Mouse (Mus musculus) brain, embryonic 14.5 days (tissue): ENCODE data around the gene Fras1.

Source experiments
- CTCF ChIP-seq: fragments of 200-500 bp; IDR thresholded peaks from 2 replicates; pipeline ENCODE4 v1.5.1; 2012; ENCODE audit warnings: inconsistent platforms, mild to moderate bottlenecking, moderate library complexity, borderline replicate concordance; ENCODE audit not compliant: insufficient read depth, insufficient read length; ENCODE audit errors: extremely low read depth
- POLR2A ChIP-seq: fragments of 200-500 bp; IDR thresholded peaks from 2 replicates; pipeline ENCODE4 v1.6.1; 2012; ENCODE audit warnings: mild to moderate bottlenecking, inconsistent platforms, borderline replicate concordance; ENCODE audit not compliant: poor library complexity, insufficient read depth, insufficient read length, severe bottlenecking; ENCODE audit errors: extremely low read depth

- no peak for TF ChIP-seq CTCF
- TF ChIP-seq POLR2A, result no peak
These were observed 329.2 kb downstream of the Fras1 start for GRCm38 (mm10) chr5:96702706-96703625.
